Mouse (Mus musculus) midbrain, embryonic 12.5 days (tissue): Measurements from ENCODE around the gene Lefty2. TPM values are rescaled to one million over a fixed set of nuclear protein-coding genes. Genes with fewer than 3 reads are reported as not detected.
A peak's percentile ranks its signal among the peaks of the same experiment; 100 is the strongest.

ENCODE experiments used
- ATAC-seq: fragments of 200-750 bp; cut with Nextera tagmentation; 2 replicates; pipeline ENCODE4 v1.8.0; 2017; ENCODE audit warnings: low read depth, moderate TSS enrichment, moderate library complexity; ENCODE audit not compliant: low FRiP score
- H3K27ac ChIP-seq: fragments of 300-500 bp; sonication (generic); replicated peaks from 2 replicates; pipeline ENCODE4 v1.5.1; 2016; ENCODE audit warnings: mild to moderate bottlenecking
- H3K27me3 ChIP-seq: fragments of 300-500 bp; sonication (generic); 2 replicates; pipeline ENCODE4 v1.6.1; 2016; ENCODE audit warnings: mild to moderate bottlenecking
- H3K36me3 ChIP-seq: fragments of 300-500 bp; sonication (generic); 2 replicates; pipeline ENCODE4 v1.6.1; 2016
- H3K4me1 ChIP-seq: fragments of 300-500 bp; sonication (generic); 2 replicates; pipeline ENCODE4 v1.6.1; 2016
- H3K4me2 ChIP-seq: fragments of 300-500 bp; sonication (generic); replicated peaks from 2 replicates; pipeline ENCODE4 v1.6.1; 2016; ENCODE audit warnings: mild to moderate bottlenecking, moderate library complexity
- H3K4me3 ChIP-seq: fragments of 300-500 bp; sonication (generic); 2 replicates; pipeline ENCODE4 v1.5.1; 2016; ENCODE audit warnings: mild to moderate bottlenecking
- H3K9ac ChIP-seq: fragments of 300-500 bp; sonication (generic); replicated peaks from 2 replicates; pipeline ENCODE4 v1.6.1; 2016; ENCODE audit warnings: mild to moderate bottlenecking, moderate library complexity
- H3K9me3 ChIP-seq: fragments of 300-500 bp; sonication (generic); 2 replicates; pipeline ENCODE4 v1.6.1; 2016; ENCODE audit warnings: mild to moderate bottlenecking
- WGBS: fragments of 180-500 bp; shearing (Covaris S2); methylation state at CpG from one replicate; pipeline ENCODE4 v1.1.7; 2016; 5-methylcytosine and 5-hydroxymethylcytosine counted together
- polyA plus RNA-seq: library from polyadenylated mRNA; unstranded; fragments of >200 nt; fragmentation: Nextera tagmentation; extraction: Ambion mirVana; gene quantifications from 2 replicates; pipeline ENCODE4 v1.2.1, GENCODE M21; 2016

Gene Lefty2
- polyA plus RNA-seq, 1 experiment from 2014 or later = not detected

DNA sequence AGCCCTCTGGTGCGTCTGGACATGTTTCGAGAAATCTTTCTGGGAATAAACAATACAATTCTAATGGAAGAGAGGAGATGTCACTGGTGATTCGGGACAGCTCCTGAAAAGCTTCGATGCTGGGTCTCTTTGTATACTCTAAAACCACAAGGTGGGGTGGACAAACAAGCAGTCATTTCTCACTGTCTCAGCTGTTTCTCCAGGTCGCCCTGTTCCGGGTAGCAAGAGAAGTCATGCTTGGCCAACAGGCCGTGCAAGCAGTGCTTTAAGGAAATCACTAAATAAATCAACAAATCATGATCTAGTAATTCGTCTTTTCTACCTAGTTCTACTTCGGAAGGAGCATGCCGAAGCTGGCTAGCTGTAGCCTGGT, 10.7 kb downstream of the Lefty2 start:
- peak overlapping the region; percentile 94; the same call in 1 of the 2 replicates for H3K9ac ChIP-seq
- H3K4me2 ChIP-seq = peak overlapping the region; percentile 89
- H3K27ac ChIP-seq = peak overlapping the region; percentile 35; the same call in 1 of the 2 replicates
- H3K36me3 ChIP-seq = peaks cover 25% of the 10 kb centered on the region
- H3K9me3 ChIP-seq = no peaks in the 10 kb centered on the region
- ATAC-seq = peak; percentile 12; the same call in 1 of the 2 replicates
- H3K27me3 ChIP-seq = 0 out of 2 replicates have a peak, but pooled peaks cover 3% of the 10 kb centered on the region
- H3K4me3 ChIP-seq = peak overlapping the region; percentile 93
- 40% methylated on average over 10 of the region's 10 CpGs for WGBS
- peaks cover 26% of the 10 kb centered on the region for H3K4me1 ChIP-seq

- WGBS = under 1% methylated on average over 52 of the region's 52 CpGs
- Histone ChIP-seq H3K4me1 (peaks cover 26% of the 10 kb centered on the region), H3K4me2 (peak within 1 kb of the TSS; percentile 89), H3K9ac (peak within 1 kb of the TSS; percentile 94), H3K9me3 (no peaks in the 10 kb centered on the region), H3K36me3 (peaks cover 25% of the 10 kb centered on the region), H3K27me3 (0 out of 2 replicates have a peak, but pooled peaks cover 3% of the 10 kb centered on the region), H3K4me3 (peak within 1 kb of the TSS; percentile 93), H3K27ac (peak within 1 kb of the TSS; percentile 86)
- peak; percentile 99 for ATAC-seq
Measured at GRCm38 (mm10) chr1:180904039-180904814, 11.3 kb downstream of the Lefty2 start, which contains the start of gene Pycr2. TSS of gene Pycr2 (plus strand) at chr1:180904293.

DNA sequence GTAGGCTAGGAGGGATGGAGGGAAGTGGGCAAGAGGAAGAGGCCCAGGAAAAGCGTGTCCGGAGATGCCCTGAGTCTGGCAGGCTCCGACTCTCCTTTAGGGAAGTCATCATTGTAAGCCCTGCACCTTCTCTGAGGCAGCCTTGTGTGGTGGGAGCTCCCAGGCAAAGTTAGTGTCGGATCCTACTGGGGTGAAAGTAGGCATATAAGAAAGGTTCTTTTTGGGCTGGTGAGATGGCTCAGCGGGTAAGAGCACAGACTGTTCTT, 11.8 kb downstream of the Lefty2 start:
- under 1% methylated on average over 5 of the region's 5 CpGs for WGBS
- ATAC-seq = no peak
- Histone ChIP-seq H3K4me1 (peaks cover 26% of the 10 kb centered on the region), H3K4me3 (peak overlapping the region; percentile 93), H3K4me2 (peak overlapping the region; percentile 89), H3K36me3 (peaks cover 28% of the 10 kb centered on the region), H3K27ac (no peak overlapping the region), H3K27me3 (0 out of 2 replicates have a peak, but pooled peaks cover 3% of the 10 kb centered on the region), H3K9me3 (no peaks in the 10 kb centered on the region), H3K9ac (peak overlapping the region; percentile 94)

DNA sequence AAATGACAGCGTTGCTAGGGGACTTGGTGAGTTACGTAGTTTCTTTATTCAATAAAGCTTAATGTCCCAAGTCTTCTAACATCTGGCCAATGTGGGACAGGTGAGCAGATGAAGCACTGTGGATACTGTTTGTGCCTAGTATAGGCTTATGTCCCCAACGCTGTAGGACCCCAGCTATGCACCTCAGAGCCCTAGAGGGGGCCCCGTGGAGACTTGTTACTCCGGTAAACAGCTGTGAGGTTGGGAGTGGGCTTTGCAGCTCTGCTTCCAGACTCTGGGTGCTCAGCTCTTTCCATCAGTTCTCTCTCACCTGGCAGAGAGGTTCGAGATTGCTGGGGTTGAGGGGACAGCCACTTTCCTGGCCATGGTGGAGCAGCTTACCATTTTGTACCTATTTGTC, 12.4 kb downstream of the Lefty2 start:
- peaks cover 26% of the 10 kb centered on the region for H3K4me1 ChIP-seq
- peak overlapping the region; percentile 89 for H3K4me2 ChIP-seq
- H3K36me3 ChIP-seq = peaks cover 28% of the 10 kb centered on the region
- peak overlapping the region; percentile 93 for H3K4me3 ChIP-seq
- ATAC-seq = no peak
- no peaks in the 10 kb centered on the region for H3K9me3 ChIP-seq
- peak overlapping the region; percentile 20 for H3K9ac ChIP-seq
- no peak overlapping the region for H3K27ac ChIP-seq
- WGBS = 69% methylated on average over 6 of the region's 6 CpGs
- 0 out of 2 replicates have a peak, but pooled peaks cover 3% of the 10 kb centered on the region for H3K27me3 ChIP-seq

GRCm38 (mm10) chr1:180905876-180906275, 13.0 kb downstream of the Lefty2 start:
- WGBS = 93% methylated on average over 17 of the region's 17 CpGs
- no peak overlapping the region for H3K27ac ChIP-seq
- H3K4me2 ChIP-seq = peak overlapping the region; percentile 89; the same call in 1 of the 2 replicates
- H3K9ac ChIP-seq = peak overlapping the region; percentile 20
- ATAC-seq = no peak
- no peak overlapping the region for H3K4me3 ChIP-seq
- peaks cover 28% of the 10 kb centered on the region for H3K36me3 ChIP-seq
- H3K27me3 ChIP-seq = 0 out of 2 replicates have a peak, but pooled peaks cover 3% of the 10 kb centered on the region
- peaks cover 26% of the 10 kb centered on the region for H3K4me1 ChIP-seq
- no peaks in the 10 kb centered on the region for H3K9me3 ChIP-seq

DNA sequence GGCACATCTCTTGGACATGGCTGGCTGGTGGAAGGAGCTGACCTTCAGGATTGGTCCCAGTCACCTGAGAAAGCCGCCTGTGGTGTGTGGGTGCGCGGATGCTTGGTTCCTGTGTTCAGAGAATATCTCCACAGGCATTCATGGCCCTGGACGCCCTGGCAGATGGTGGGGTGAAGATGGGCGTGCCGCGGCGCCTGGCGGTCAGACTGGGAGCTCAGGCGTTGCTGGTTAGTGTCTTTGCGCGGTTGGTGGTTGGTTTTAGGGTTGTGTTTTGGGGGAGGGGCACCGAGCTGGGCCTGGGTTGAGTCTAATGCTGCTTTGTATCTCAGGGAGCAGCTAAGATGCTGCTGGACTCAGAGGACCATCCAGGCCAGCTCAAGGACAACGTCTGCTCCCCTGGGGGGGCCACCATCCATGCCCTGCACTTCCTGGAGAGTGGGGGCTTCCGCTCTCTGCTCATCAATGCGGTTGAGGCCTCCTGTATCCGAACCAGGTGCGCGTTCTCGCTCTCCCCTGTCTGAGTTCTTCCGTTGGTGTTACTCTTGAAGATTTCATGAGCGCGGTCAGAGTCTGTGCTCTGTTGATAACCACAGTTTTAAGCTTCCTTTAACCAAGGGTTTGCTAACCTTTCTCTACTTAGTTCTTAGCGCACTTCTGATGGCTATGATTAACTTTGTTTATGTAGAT, 13.7 kb downstream of the Lefty2 start:
- H3K4me3 ChIP-seq = no peak overlapping the region
- 93% methylated on average over 24 of the region's 24 CpGs for WGBS

GRCm38 (mm10) chr1:180911138-180911537, 18.2 kb downstream of the Lefty2 start:
- no peak overlapping the region for H3K9ac ChIP-seq

More for the DNA sequence above, 13.7 kb downstream of the Lefty2 start:
- H3K9me3 ChIP-seq = no peaks in the 10 kb centered on the region
- H3K27me3 ChIP-seq = 0 out of 2 replicates have a peak, but pooled peaks cover 3% of the 10 kb centered on the region
- no peak overlapping the region for H3K27ac ChIP-seq
- no peak for ATAC-seq
- H3K4me1 ChIP-seq = peaks cover 26% of the 10 kb centered on the region
- 0 out of 2 replicates have a peak overlapping the region, but pooled peaks have one; percentile 11 for H3K9ac ChIP-seq
- 0 out of 2 replicates have a peak overlapping the region, but pooled peaks have one; percentile 89 for H3K4me2 ChIP-seq
- peaks cover 28% of the 10 kb centered on the region for H3K36me3 ChIP-seq

DNA sequence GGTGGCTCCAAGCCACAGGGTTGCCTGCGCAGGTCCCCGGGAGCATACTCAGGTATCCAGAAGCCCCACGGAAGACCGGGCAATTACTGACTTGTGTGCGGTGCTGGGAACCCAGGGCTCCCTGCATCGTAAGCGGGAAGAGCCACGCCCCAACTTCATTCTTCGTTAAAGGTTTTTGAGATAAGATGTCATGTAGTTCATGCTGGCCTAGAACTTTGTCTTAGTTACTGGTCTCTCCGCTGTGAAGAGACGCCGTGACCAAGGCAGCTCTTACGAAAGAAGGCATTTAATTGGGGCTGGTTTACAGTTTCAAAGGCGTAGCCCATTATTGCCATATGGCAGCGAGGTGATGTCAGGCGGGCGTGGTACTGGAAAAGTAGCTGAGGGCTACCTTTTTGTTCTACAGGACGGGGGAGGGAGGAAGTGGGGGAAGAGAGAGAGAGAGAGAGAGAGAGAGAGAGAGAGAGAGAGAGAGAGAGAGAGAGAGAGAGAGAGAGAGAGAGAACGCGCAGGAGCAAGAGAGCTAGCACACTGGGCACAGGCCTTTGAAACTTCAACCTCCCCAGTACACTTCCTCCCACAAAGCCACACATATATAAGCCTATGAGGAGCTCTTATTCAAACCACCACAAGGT, 18.9 kb downstream of the Lefty2 start:
- no peak for ATAC-seq
- no peaks in the 10 kb centered on the region for H3K9me3 ChIP-seq
- no peak overlapping the region for H3K4me2 ChIP-seq
- WGBS = 72% methylated on average over 20 of the region's 20 CpGs
- H3K4me1 ChIP-seq = 0 out of 2 replicates have a peak, but pooled peaks cover under 1% of the 10 kb centered on the region
- H3K27me3 ChIP-seq = no peaks in the 10 kb centered on the region
- no peak overlapping the region for H3K27ac ChIP-seq
- H3K4me3 ChIP-seq = no peak overlapping the region
- H3K9ac ChIP-seq = no peak overlapping the region
- H3K36me3 ChIP-seq = peaks cover 19% of the 10 kb centered on the region

More at GRCm38 (mm10) chr1:180911138-180911537, 18.2 kb downstream of the Lefty2 start:
- Histone ChIP-seq H3K27ac (no peak overlapping the region), H3K4me2 (no peak overlapping the region), H3K9me3 (no peaks in the 10 kb centered on the region), H3K4me3 (no peak overlapping the region), H3K4me1 (peaks cover 7% of the 10 kb centered on the region; the same call in 1 of the 2 replicates), H3K27me3 (no peaks in the 10 kb centered on the region), H3K36me3 (peaks cover 26% of the 10 kb centered on the region)
- no peak for ATAC-seq
- 48% methylated on average over 8 of the region's 8 CpGs for WGBS

DNA sequence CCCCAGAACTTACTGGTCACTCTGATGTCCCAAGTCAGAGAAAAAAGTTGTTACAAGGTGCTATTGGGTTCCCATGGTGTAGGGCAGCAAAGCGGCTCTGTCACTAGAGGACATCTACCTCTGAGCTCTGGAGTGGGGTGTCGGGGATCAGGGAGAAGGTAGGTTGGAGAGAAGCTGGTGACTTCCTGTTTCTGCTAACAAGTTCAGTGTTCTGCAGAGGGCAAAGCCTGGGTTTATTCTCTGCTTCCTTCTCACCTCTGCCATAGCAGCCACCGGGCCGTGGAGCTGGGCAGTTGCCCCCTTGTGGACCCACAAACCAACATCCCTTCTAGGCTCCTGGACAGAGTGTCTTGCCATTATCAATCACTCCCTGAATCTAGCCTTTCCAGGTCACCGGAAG, 19.9 kb downstream of the Lefty2 start:
- H3K4me1 ChIP-seq = no peaks in the 10 kb centered on the region
- H3K9me3 ChIP-seq = no peaks in the 10 kb centered on the region
- no peak overlapping the region for H3K4me3 ChIP-seq
- no peak overlapping the region for H3K4me2 ChIP-seq
- no peak for ATAC-seq
- WGBS = 88% methylated on average over 5 of the region's 5 CpGs
- H3K27me3 ChIP-seq = no peaks in the 10 kb centered on the region
- H3K36me3 ChIP-seq = peaks cover 10% of the 10 kb centered on the region
- H3K27ac ChIP-seq = no peak overlapping the region
- no peak overlapping the region for H3K9ac ChIP-seq

- H3K27me3 ChIP-seq = no peaks in the 10 kb centered on the region
- no peaks in the 10 kb centered on the region for H3K9me3 ChIP-seq
- H3K9ac ChIP-seq = no peak overlapping the region
- H3K4me3 ChIP-seq = no peak overlapping the region
- 0 out of 2 replicates have a peak, but pooled peaks cover 3% of the 10 kb centered on the region for H3K36me3 ChIP-seq
- H3K27ac ChIP-seq = no peak overlapping the region
- 73% methylated on average over 4 of the region's 4 CpGs for WGBS
- no peak overlapping the region for H3K4me2 ChIP-seq
- H3K4me1 ChIP-seq = no peaks in the 10 kb centered on the region
- ATAC-seq = no peak
Measured at GRCm38 (mm10) chr1:180913797-180914196, 20.9 kb downstream of the Lefty2 start.

GRCm38 (mm10) chr1:180916425-180916824, 23.5 kb downstream of the Lefty2 start:
- no peaks in the 10 kb centered on the region for H3K27me3 ChIP-seq
- H3K4me3 ChIP-seq = no peak overlapping the region
- 90% methylated on average over 11 of the region's 11 CpGs for WGBS
- ATAC-seq = no peak
- no peaks in the 10 kb centered on the region for H3K36me3 ChIP-seq
- H3K4me1 ChIP-seq = peaks cover 3% of the 10 kb centered on the region; the same call in 1 of the 2 replicates
- no peak overlapping the region for H3K4me2 ChIP-seq
- no peak overlapping the region for H3K9ac ChIP-seq
- no peaks in the 10 kb centered on the region for H3K9me3 ChIP-seq
- no peak overlapping the region for H3K27ac ChIP-seq
